In genomic region chr16:25746807-25747206, GRCm38 (mm10) we compare ENCODE assay signal across 9 mouse cellular contexts.
DNase-seq lines count a peak whose midpoint lies in the region; ATAC-seq and TF ChIP-seq lines count a peak whose summit lies in the region.
"Had no signal": no experiment of that assay in that cellular context is flagged by ENCODE, and none has a peak within 500 bp of the region (broad histone marks: within the 10 kb centered on the region; RNA-seq: fewer than 3 reads in every experiment).

No protein-coding gene starts in this region.

- no peak overlapping the region for H3K9ac ChIP-seq in forebrain, embryonic 14.5 days (ENCODE audit: low read length)
- H3K9ac ChIP-seq in forebrain, embryonic 12.5 days = no peak overlapping the region
- H3K9ac ChIP-seq in ES-Bruce4 (ENCODE audit: low read depth, poor library complexity, severe bottlenecking) = no peak overlapping the region
- H3K9ac ChIP-seq: liver, embryonic 13.5 days had no signal

- no peaks in the 10 kb centered on the region for H3K27me3 ChIP-seq in forebrain, embryonic 14.5 days (replicated peaks; ENCODE audit: control insufficient read depth, insufficient read depth, low read length)
- no peaks in the 10 kb centered on the region for H3K27me3 ChIP-seq in forebrain, embryonic 12.5 days
- no peaks in the 10 kb centered on the region for H3K27me3 ChIP-seq in ES-Bruce4 (ENCODE audit: control insufficient read depth, insufficient read depth, low read length, poor library complexity, severe bottlenecking)
- H3K27me3 ChIP-seq: liver, embryonic 13.5 days had no signal

- peak; percentile 33 for DNase-seq in forebrain, embryonic 14.5 days (ENCODE audit: low spot score)
- DNase-seq in gastrocnemius, postnatal 14 days = peak; percentile 40
- peak; percentile 61 to 71 for DNase-seq in kidney, postnatal 4 days
- no peak for DNase-seq in urinary bladder, postnatal 25 days (ENCODE audit: low spot score)
- no peak for DNase-seq in spleen, adult 12 weeks (ENCODE audit: low spot score)
- no peak for DNase-seq in adrenal gland, postnatal 4 days (ENCODE audit: low spot score in 2 of 2)
- DNase-seq: liver, embryonic 13.5 days had no signal

- peaks cover 2% of the 10 kb centered on the region; the same call in 1 of the 2 replicates for H3K4me1 ChIP-seq in forebrain, embryonic 14.5 days (ENCODE audit: control insufficient read depth, insufficient read depth, low read length)
- H3K4me1 ChIP-seq in forebrain, embryonic 12.5 days = no peaks in the 10 kb centered on the region
- H3K4me1 ChIP-seq in ES-Bruce4 (ENCODE audit: control insufficient read depth, insufficient read depth, low read length) = no peaks in the 10 kb centered on the region
- H3K4me1 ChIP-seq: liver, embryonic 13.5 days had no signal

- ATAC-seq in forebrain, embryonic 14.5 days = no peak
- ATAC-seq in forebrain, embryonic 12.5 days (ENCODE audit: low FRiP score) = no peak

- WGBS in forebrain, embryonic 14.5 days = 46% methylated on average over 3 of the region's 3 CpGs
- WGBS in forebrain, embryonic 12.5 days = 47% methylated on average over 3 of the region's 3 CpGs

- no peaks in the 10 kb centered on the region for H3K9me3 ChIP-seq in forebrain, embryonic 14.5 days (replicated peaks; ENCODE audit: control insufficient read depth, low read length)
- no peaks in the 10 kb centered on the region for H3K9me3 ChIP-seq in forebrain, embryonic 12.5 days
- no peaks in the 10 kb centered on the region for H3K9me3 ChIP-seq in ES-Bruce4 (replicated peaks; ENCODE audit: control insufficient read depth, insufficient read depth, low read length, poor library complexity, severe bottlenecking)
- H3K9me3 ChIP-seq: liver, embryonic 13.5 days had no signal

- H3K27ac ChIP-seq in forebrain, embryonic 14.5 days (ENCODE audit: low read depth, low read length) = no peak overlapping the region
- H3K27ac ChIP-seq in forebrain, embryonic 12.5 days = no peak overlapping the region
- H3K27ac ChIP-seq in ES-Bruce4 (ENCODE audit: insufficient read depth, low read length) = no peak overlapping the region
- H3K27ac ChIP-seq: liver, embryonic 13.5 days had no signal

- H3K4me3 ChIP-seq in forebrain, embryonic 14.5 days (ENCODE audit: low read depth, low read length) = no peak overlapping the region
- no peak overlapping the region for H3K4me3 ChIP-seq in forebrain, embryonic 12.5 days (replicated peaks)
- no peak overlapping the region for H3K4me3 ChIP-seq in ES-Bruce4 (ENCODE audit: low read depth, low read length)
- H3K4me3 ChIP-seq: liver, embryonic 13.5 days had no signal

- TF ChIP-seq EP300 in ES-Bruce4 (IDR thresholded peaks at IDR 0.05; ENCODE audit: insufficient read depth, low read depth, low read length) = peak; percentile 80

- intact Hi-C loops in gastrocnemius, postnatal 14 days (cut with DNase I; ENCODE audit: low total_unique reads) = no loop called here

- no peak for TF ChIP-seq POLR2A in ES-Bruce4 (IDR thresholded peaks at IDR 0.05; ENCODE audit: insufficient read depth, low read length)

- H3K36me3 ChIP-seq in forebrain, embryonic 14.5 days (ENCODE audit: control insufficient read depth, insufficient read depth, low read length) = no peaks in the 10 kb centered on the region
- no peaks in the 10 kb centered on the region for H3K36me3 ChIP-seq in forebrain, embryonic 12.5 days (replicated peaks)
- H3K36me3 ChIP-seq in ES-Bruce4 (ENCODE audit: control insufficient read depth, insufficient read depth, low read length, poor library complexity, severe bottlenecking) = no peaks in the 10 kb centered on the region
- H3K36me3 ChIP-seq: liver, embryonic 13.5 days had no signal

- TF ChIP-seq CTCF in ES-Bruce4 (IDR thresholded peaks at IDR 0.05; ENCODE audit: low read depth, low read length) = no peak

- no peak overlapping the region for H3K4me2 ChIP-seq in forebrain, embryonic 14.5 days (ENCODE audit: low read length)
- H3K4me2 ChIP-seq in forebrain, embryonic 12.5 days = no peak overlapping the region
- H3K4me2 ChIP-seq: liver, embryonic 13.5 days had no signal

Comparison
In these comparisons a context has a peak if more than half of its experiments do, and no peak if none do; other contexts are left out.
1. DNase-seq: peak in forebrain, embryonic 14.5 days (single experiment), gastrocnemius, postnatal 14 days (single experiment) and kidney, postnatal 4 days (2 of 2); none in urinary bladder, postnatal 25 days (single experiment), spleen, adult 12 weeks (single experiment) and adrenal gland, postnatal 4 days (0 of 2).